Mouse (Mus musculus): Measurements from ENCODE around the gene Snx30. TPM values are rescaled to one million over a fixed set of nuclear protein-coding genes. Genes with fewer than 3 reads are reported as not detected.
"Not testable (repeated sequence)": the region's sequence is repeated elsewhere in the genome, so short reads cannot be mapped to it uniquely, and the experiment has no call there.

The Snx30 gene
- polyA plus RNA-seq, 1 experiment = 0.20 TPM

DNA sequence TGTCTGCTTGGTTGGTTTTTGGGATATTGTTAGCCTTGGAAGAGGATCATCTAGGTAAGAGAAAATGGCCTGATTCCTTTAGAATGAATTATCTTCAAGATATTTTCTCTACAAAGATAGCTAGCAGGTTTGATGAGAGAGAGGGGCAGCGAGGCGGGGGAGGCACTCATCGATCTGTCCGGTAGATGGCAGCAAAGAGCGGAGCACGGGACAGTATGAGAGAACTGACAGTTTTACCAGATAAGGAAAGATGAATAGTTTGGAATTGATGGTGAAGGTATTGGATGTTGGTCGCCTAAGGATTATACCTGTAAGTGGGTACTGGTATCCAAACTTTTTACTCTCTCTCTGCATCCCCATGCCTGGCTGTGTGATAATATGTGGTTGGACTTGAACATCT is 19.0 kb upstream of the Snx30 start:
- H3K9me3 ChIP-seq (ENCODE audit: control insufficient read depth, low read length) = no peaks in the 10 kb centered on the region
- H3K27me3 ChIP-seq (ENCODE audit: control insufficient read depth) = peaks cover 4% of the 10 kb centered on the region
- H3K36me3 ChIP-seq (ENCODE audit: control insufficient read depth) = peaks cover 1% of the 10 kb centered on the region
- H3K4me1 ChIP-seq (ENCODE audit: control insufficient read depth) = peaks cover 17% of the 10 kb centered on the region
- no peak for TF ChIP-seq GATA1 (IDR thresholded peaks at IDR 0.05; ENCODE audit: low read length)
- H3K4me3 ChIP-seq (replicated peaks) = no peak overlapping the region

- no peak for TF ChIP-seq GATA1 (IDR thresholded peaks at IDR 0.05; ENCODE audit: low read length)
- no peak for TF ChIP-seq TAL1 (IDR thresholded peaks at IDR 0.05; ENCODE audit: low read length)
- peaks cover 13% of the 10 kb centered on the region for H3K4me1 ChIP-seq (ENCODE audit: control insufficient read depth)
- no peaks in the 10 kb centered on the region for H3K36me3 ChIP-seq (ENCODE audit: control insufficient read depth)
- no peaks in the 10 kb centered on the region for H3K9me3 ChIP-seq (ENCODE audit: control insufficient read depth, low read length)
- H3K27me3 ChIP-seq (ENCODE audit: control insufficient read depth) = peaks cover 8% of the 10 kb centered on the region
- H3K4me3 ChIP-seq (replicated peaks) = no peak overlapping the region
Measured at GRCm38 (mm10) chr4:59787126-59787525, 18.5 kb upstream of the Snx30 start.

DNA sequence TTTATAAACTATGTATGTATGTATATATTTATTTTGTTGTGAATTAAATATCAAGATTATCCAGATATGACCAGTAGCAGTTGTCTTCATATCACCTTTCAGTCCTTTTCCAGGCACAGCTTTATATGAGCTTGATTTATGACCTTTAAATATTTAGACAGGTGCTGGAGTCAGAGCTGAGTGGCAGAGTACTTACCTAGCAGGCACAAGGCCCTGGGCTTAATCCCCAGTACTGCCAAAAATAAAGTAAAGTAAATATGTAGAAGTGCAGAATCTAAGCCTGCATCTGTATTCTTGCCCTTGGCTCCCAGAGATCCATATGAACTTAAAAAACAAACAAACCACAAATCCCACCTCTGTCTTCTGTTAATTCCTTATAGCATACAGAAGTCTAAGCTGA is 16.6 kb upstream of the Snx30 start:
- Histone ChIP-seq H3K27me3 (ENCODE audit: control insufficient read depth) (peaks cover 11% of the 10 kb centered on the region), H3K4me1 (ENCODE audit: control insufficient read depth) (peaks cover 6% of the 10 kb centered on the region), H3K9me3 (ENCODE audit: control insufficient read depth, low read length) (no peaks in the 10 kb centered on the region), H3K36me3 (ENCODE audit: control insufficient read depth) (no peaks in the 10 kb centered on the region), H3K4me3 (replicated peaks) (no peak overlapping the region)
- TF ChIP-seq TAL1 (IDR thresholded peaks at IDR 0.05; ENCODE audit: low read length) (no peak), GATA1 (IDR thresholded peaks at IDR 0.05; ENCODE audit: low read length) (no peak)

DNA sequence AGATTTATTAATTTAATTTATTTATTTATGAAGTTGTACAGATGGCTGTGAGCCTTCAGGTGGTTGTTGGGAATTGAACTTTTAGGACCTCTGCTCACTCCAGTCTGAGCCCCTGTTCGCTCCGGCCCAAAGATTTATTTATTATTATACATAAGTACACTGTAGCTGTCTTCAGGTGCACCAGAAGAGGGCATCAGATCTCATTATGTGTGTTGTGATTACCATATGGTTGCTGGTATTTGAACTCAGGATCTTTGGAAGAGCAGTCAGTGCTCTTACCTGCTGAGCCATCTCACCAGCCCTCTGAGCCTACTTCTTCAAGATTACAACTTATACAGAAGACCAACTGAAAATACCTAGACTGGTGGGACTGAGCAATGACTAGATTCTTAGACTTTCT is 12.0 kb upstream of the Snx30 start:
- H3K9me3 ChIP-seq (ENCODE audit: control insufficient read depth, low read length); H3K36me3 ChIP-seq (ENCODE audit: control insufficient read depth); H3K4me3 ChIP-seq (replicated peaks); H3K4me1 ChIP-seq (ENCODE audit: control insufficient read depth): not testable (repeated sequence)
- peaks cover 11% of the 10 kb centered on the region for H3K27me3 ChIP-seq (ENCODE audit: control insufficient read depth)

DNA sequence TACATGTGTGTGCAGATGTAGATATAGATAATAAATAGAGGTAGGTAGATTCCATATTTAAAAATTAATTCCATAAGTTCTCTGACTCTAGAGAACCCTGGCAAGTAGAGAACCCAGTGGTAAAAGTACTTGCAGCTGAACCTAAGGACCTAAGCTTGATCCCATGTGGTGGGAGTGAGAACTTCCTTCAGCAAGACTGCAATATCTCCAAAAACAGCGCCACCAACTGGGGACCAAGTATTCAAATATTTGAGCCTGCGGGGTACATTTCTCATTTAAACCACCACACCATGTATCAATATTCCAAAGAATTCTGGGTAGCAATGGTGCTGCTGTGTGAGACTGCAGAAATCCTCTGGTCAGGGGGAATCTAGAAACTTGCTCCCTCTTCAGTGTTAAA is 11.5 kb upstream of the Snx30 start:
- Histone ChIP-seq H3K36me3 (ENCODE audit: control insufficient read depth) (no peaks in the 10 kb centered on the region), H3K4me1 (ENCODE audit: control insufficient read depth) (no peaks in the 10 kb centered on the region), H3K9me3 (ENCODE audit: control insufficient read depth, low read length) (no peaks in the 10 kb centered on the region), H3K4me3 (replicated peaks) (no peak overlapping the region), H3K27me3 (ENCODE audit: control insufficient read depth) (peaks cover 11% of the 10 kb centered on the region)
- no peak for TF ChIP-seq GATA1 (IDR thresholded peaks at IDR 0.05; ENCODE audit: low read length)
- no peak for TF ChIP-seq TAL1 (IDR thresholded peaks at IDR 0.05; ENCODE audit: low read length)

DNA sequence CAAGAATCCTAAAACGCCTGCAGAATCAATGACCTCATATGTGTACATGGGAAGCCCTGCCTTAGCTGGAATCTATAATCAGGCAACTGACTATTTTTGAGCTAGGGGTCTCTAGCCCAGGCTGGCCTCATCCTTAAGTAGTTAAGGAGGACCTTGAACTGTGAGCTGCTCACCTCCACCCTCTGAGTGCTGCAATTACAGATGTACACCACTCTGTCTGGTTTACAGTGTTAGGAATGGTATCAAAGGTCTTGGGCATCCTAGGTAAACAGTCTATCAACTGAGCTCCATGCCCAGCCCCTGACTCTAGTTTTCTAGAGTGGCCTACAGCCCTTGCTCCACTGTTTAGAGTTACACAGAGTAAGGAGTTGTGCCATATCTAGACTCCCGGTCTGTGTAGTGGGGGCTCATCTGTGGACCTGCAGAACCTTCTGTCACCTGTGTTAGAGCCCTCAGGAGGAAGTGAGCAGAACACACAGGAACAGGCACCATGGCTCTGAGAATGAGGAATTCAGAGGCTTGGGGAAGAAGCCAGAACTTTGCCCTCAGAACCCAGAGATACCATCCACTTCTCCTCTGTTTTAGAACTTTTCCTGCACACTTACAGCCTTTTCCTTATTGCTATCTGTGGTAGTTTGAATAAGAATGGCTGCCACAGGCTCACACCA is 9.7 kb upstream of the Snx30 start:
- Histone ChIP-seq H3K36me3 (ENCODE audit: control insufficient read depth) (no peaks in the 10 kb centered on the region), H3K4me1 (ENCODE audit: control insufficient read depth) (no peaks in the 10 kb centered on the region), H3K27me3 (ENCODE audit: control insufficient read depth) (peaks cover 9% of the 10 kb centered on the region), H3K9me3 (ENCODE audit: control insufficient read depth, low read length) (no peaks in the 10 kb centered on the region), H3K4me3 (replicated peaks) (no peak overlapping the region)
- TF ChIP-seq TAL1 (IDR thresholded peaks at IDR 0.05; ENCODE audit: low read length) (no peak), GATA1 (IDR thresholded peaks at IDR 0.05; ENCODE audit: low read length) (no peak)

DNA sequence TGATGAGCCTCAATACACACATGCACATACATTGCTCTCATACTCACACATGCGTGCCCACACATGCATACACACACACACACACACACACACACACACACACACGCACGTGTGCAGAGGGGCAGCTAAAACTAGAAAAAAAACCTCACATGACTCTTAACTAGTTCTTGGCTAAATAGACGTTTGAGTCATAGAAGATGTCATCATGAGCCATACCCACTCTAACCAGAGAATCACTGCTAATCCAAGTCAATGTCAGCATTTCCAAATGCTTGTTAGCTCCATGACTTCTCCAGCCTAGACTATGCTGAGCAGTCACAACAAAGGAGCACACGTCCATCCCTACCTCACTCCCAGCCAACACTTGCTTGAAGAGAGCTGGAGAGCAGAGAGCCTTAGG is 5.5 kb upstream of the Snx30 start:
- no peaks in the 10 kb centered on the region for H3K9me3 ChIP-seq (ENCODE audit: control insufficient read depth, low read length)
- H3K4me3 ChIP-seq (replicated peaks) = no peak overlapping the region
- H3K27me3 ChIP-seq (ENCODE audit: control insufficient read depth) = no peaks in the 10 kb centered on the region
- peaks cover 34% of the 10 kb centered on the region for H3K4me1 ChIP-seq (ENCODE audit: control insufficient read depth)
- TF ChIP-seq GATA1 (IDR thresholded peaks at IDR 0.05; ENCODE audit: low read length) = no peak
- no peak for TF ChIP-seq TAL1 (IDR thresholded peaks at IDR 0.05; ENCODE audit: low read length)
- H3K36me3 ChIP-seq (ENCODE audit: control insufficient read depth) = no peaks in the 10 kb centered on the region

- H3K4me3 ChIP-seq (replicated peaks) = no peak within 1 kb of the TSS
- H3K9me3 ChIP-seq (ENCODE audit: control insufficient read depth, low read length) = no peaks in the 10 kb centered on the region
- no peak for TF ChIP-seq GATA1 (IDR thresholded peaks at IDR 0.05; ENCODE audit: low read length)
- TF ChIP-seq TAL1 (IDR thresholded peaks at IDR 0.05; ENCODE audit: low read length) = no peak
- H3K36me3 ChIP-seq (ENCODE audit: control insufficient read depth) = no peaks in the 10 kb centered on the region
- H3K27me3 ChIP-seq (ENCODE audit: control insufficient read depth) = peaks cover 3% of the 10 kb centered on the region
- H3K4me1 ChIP-seq (ENCODE audit: control insufficient read depth) = peaks cover 47% of the 10 kb centered on the region
Measured at GRCm38 (mm10) chr4:59801489-59801888, 4.2 kb upstream of the Snx30 start, which contains the start of gene Inip. Gene Inip (minus strand): TSS chr4:59801589.

GRCm38 (mm10) chr4:59802107-59802506 is 3.5 kb upstream of the Snx30 start:
- H3K27me3 ChIP-seq (ENCODE audit: control insufficient read depth) = peaks cover 7% of the 10 kb centered on the region
- H3K4me1 ChIP-seq (ENCODE audit: control insufficient read depth) = peaks cover 52% of the 10 kb centered on the region
- TF ChIP-seq GATA1 (IDR thresholded peaks at IDR 0.05; ENCODE audit: low read length) (no peak), TAL1 (IDR thresholded peaks at IDR 0.05; ENCODE audit: low read length) (no peak)
- H3K4me3 ChIP-seq (replicated peaks) = no peak overlapping the region
- H3K9me3 ChIP-seq (ENCODE audit: control insufficient read depth, low read length) = no peaks in the 10 kb centered on the region
- H3K36me3 ChIP-seq (ENCODE audit: control insufficient read depth) = no peaks in the 10 kb centered on the region

GRCm38 (mm10) chr4:59802792-59803191 is 2.8 kb upstream of the Snx30 start:
- Histone ChIP-seq H3K27me3 (ENCODE audit: control insufficient read depth) (peaks cover 7% of the 10 kb centered on the region), H3K36me3 (ENCODE audit: control insufficient read depth) (no peaks in the 10 kb centered on the region), H3K9me3 (ENCODE audit: control insufficient read depth, low read length) (no peaks in the 10 kb centered on the region), H3K4me1 (ENCODE audit: control insufficient read depth) (peaks cover 52% of the 10 kb centered on the region), H3K4me3 (replicated peaks) (no peak overlapping the region)
- TF ChIP-seq GATA1 (IDR thresholded peaks at IDR 0.05; ENCODE audit: low read length) = no peak
- 0 out of 3 replicates have a peak, but pooled peaks have one; percentile 26 for TF ChIP-seq TAL1 (IDR thresholded peaks at IDR 0.05; ENCODE audit: low read length)

Measured in erythroblast, embryonic 14.5 days (primary cell).